Mouse (Mus musculus): ENCODE results near the gene Gm867. TPM values are rescaled to one million over a fixed set of nuclear protein-coding genes. Genes with fewer than 3 reads are reported as not detected.

The Gm867 gene
- polyA plus RNA-seq, 1 experiment from 2014 or later = not detected

- no peak for ATAC-seq
- Histone ChIP-seq H3K27me3 (replicated peaks; ENCODE audit: control insufficient read depth, insufficient read depth, low read length) (peaks cover 10% of the 10 kb centered on the region; the same call in 1 of the 2 replicates), H3K9me3 (ENCODE audit: control insufficient read depth) (no peaks in the 10 kb centered on the region), H3K9ac (ENCODE audit: low read depth, low read length) (no peak within 1 kb of the TSS), H3K4me1 (replicated peaks; ENCODE audit: control insufficient read depth, insufficient read depth, low read length) (no peaks in the 10 kb centered on the region), H3K4me3 (ENCODE audit: low read depth, low read length) (no peak within 1 kb of the TSS), H3K4me2 (replicated peaks; ENCODE audit: low read depth) (peak within 1 kb of the TSS; percentile 43), H3K36me3 (ENCODE audit: control insufficient read depth, insufficient read depth) (no peaks in the 10 kb centered on the region), H3K27ac (ENCODE audit: low read depth, low read length) (no peak within 1 kb of the TSS)
- no peak for TF ChIP-seq CTCF (IDR thresholded peaks at IDR 0.05; ENCODE audit: low read depth)
- 37% methylated on average over 20 of the region's 20 CpGs for WGBS
Measured at GRCm38 (mm10) chr10:75954381-75954811, 13.9 kb upstream of the Gm867 start, which contains the start of gene Gm5134. Gm5134 (plus strand) TSS chr10:75954514.

- no peak for ATAC-seq
Measured at GRCm38 (mm10) chr10:75951424-75952050, 11.1 kb upstream of the Gm867 start.

DNA sequence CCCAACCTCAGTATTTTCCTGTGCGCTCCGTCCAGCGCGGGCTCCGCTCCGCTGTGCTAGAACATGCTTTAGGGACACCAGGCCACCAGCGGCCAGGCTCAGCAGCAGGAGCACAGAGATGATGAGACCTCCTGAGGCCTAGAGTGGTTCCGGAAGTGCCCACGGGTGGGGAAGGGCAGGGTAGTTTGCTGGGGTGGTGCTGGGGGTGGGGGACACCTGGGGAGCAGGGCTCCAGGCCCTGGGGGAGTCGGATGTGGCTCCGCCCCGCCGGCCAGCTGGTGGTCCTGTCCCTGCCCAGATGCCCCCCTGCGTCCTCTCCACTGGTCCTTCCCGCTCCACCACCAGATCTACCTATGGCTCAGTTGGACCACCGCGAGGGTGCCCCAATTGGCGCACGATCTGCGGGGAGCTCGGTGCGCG, 10.3 kb upstream of the Gm867 start:
- Histone ChIP-seq H3K4me1 (replicated peaks; ENCODE audit: control insufficient read depth, insufficient read depth, low read length) (no peaks in the 10 kb centered on the region), H3K27me3 (replicated peaks; ENCODE audit: control insufficient read depth, insufficient read depth, low read length) (peaks cover 10% of the 10 kb centered on the region; the same call in 1 of the 2 replicates), H3K9me3 (ENCODE audit: control insufficient read depth) (no peaks in the 10 kb centered on the region), H3K27ac (ENCODE audit: low read depth, low read length) (no peak overlapping the region), H3K36me3 (ENCODE audit: control insufficient read depth, insufficient read depth) (no peaks in the 10 kb centered on the region), H3K4me2 (replicated peaks; ENCODE audit: low read depth) (peak overlapping the region; percentile 82), H3K9ac (ENCODE audit: low read depth, low read length) (peak overlapping the region; percentile 45; the same call in 1 of the 2 replicates), H3K4me3 (ENCODE audit: low read depth, low read length) (peak overlapping the region; percentile 46)
- peak; percentile 51 for ATAC-seq
- 5% methylated on average over 23 of the region's 23 CpGs for WGBS
- TF ChIP-seq CTCF (IDR thresholded peaks at IDR 0.05; ENCODE audit: low read depth) = no peak

More at GRCm38 (mm10) chr10:75951424-75952050, 11.1 kb upstream of the Gm867 start:
- WGBS = 3% methylated on average over 13 of the region's 13 CpGs
- H3K27me3 ChIP-seq (replicated peaks; ENCODE audit: control insufficient read depth, insufficient read depth, low read length) = peaks cover 10% of the 10 kb centered on the region; the same call in 1 of the 2 replicates
- no peaks in the 10 kb centered on the region for H3K4me1 ChIP-seq (replicated peaks; ENCODE audit: control insufficient read depth, insufficient read depth, low read length)
- TF ChIP-seq CTCF (IDR thresholded peaks at IDR 0.05; ENCODE audit: low read depth) = peak; percentile 78
- H3K36me3 ChIP-seq (ENCODE audit: control insufficient read depth, insufficient read depth) = no peaks in the 10 kb centered on the region
- H3K9me3 ChIP-seq (ENCODE audit: control insufficient read depth) = no peaks in the 10 kb centered on the region
- H3K4me3 ChIP-seq (ENCODE audit: low read depth, low read length) = peak overlapping the region; percentile 46
- H3K9ac ChIP-seq (ENCODE audit: low read depth, low read length) = peak overlapping the region; percentile 45; the same call in 1 of the 2 replicates
- peak overlapping the region; percentile 82 for H3K4me2 ChIP-seq (replicated peaks; ENCODE audit: low read depth)
- H3K27ac ChIP-seq (ENCODE audit: low read depth, low read length) = no peak overlapping the region

GRCm38 (mm10) chr10:75949053-75950045, 8.9 kb upstream of the Gm867 start:
- no peak overlapping the region for H3K4me3 ChIP-seq (ENCODE audit: low read depth, low read length)
- ATAC-seq = no peak
- no peak overlapping the region for H3K9ac ChIP-seq (ENCODE audit: low read depth, low read length)
- no peak for TF ChIP-seq CTCF (IDR thresholded peaks at IDR 0.05; ENCODE audit: low read depth)
- no peak overlapping the region for H3K4me2 ChIP-seq (replicated peaks; ENCODE audit: low read depth)
- no peaks in the 10 kb centered on the region for H3K4me1 ChIP-seq (replicated peaks; ENCODE audit: control insufficient read depth, insufficient read depth, low read length)
- WGBS = 79% methylated on average over 22 of the region's 22 CpGs
- H3K27ac ChIP-seq (ENCODE audit: low read depth, low read length) = no peak overlapping the region
- no peaks in the 10 kb centered on the region for H3K9me3 ChIP-seq (ENCODE audit: control insufficient read depth)
- H3K27me3 ChIP-seq (replicated peaks; ENCODE audit: control insufficient read depth, insufficient read depth, low read length) = peaks cover 10% of the 10 kb centered on the region; the same call in 1 of the 2 replicates
- H3K36me3 ChIP-seq (ENCODE audit: control insufficient read depth, insufficient read depth) = no peaks in the 10 kb centered on the region

DNA sequence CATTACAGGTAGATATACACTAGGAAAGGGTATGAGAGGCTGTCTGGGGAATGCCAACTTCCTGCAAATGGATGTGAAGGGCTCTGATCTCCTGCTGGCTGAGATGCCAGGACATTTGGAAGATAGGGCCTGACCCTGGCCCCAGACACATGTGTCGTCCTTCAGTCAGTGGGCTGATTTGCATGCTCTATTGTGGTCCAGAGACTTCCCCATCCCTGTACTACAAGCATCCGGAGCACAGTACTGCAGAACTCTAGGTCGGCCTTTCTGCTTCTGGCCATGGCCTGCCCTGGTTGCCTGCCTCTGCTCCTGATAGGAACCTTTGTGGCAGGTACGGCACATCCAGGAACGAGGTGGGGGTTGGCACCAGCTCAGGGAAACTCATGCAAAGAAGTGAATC, 7.6 kb upstream of the Gm867 start:
- ATAC-seq = no peak
- Histone ChIP-seq H3K36me3 (ENCODE audit: control insufficient read depth, insufficient read depth) (no peaks in the 10 kb centered on the region), H3K27me3 (replicated peaks; ENCODE audit: control insufficient read depth, insufficient read depth, low read length) (peaks cover 10% of the 10 kb centered on the region; the same call in 1 of the 2 replicates), H3K27ac (ENCODE audit: low read depth, low read length) (no peak overlapping the region), H3K9ac (ENCODE audit: low read depth, low read length) (no peak overlapping the region), H3K4me2 (replicated peaks; ENCODE audit: low read depth) (no peak overlapping the region), H3K4me3 (ENCODE audit: low read depth, low read length) (no peak overlapping the region), H3K4me1 (replicated peaks; ENCODE audit: control insufficient read depth, insufficient read depth, low read length) (no peaks in the 10 kb centered on the region), H3K9me3 (ENCODE audit: control insufficient read depth) (no peaks in the 10 kb centered on the region)
- 84% methylated on average over 5 of the region's 5 CpGs for WGBS
- TF ChIP-seq CTCF (IDR thresholded peaks at IDR 0.05; ENCODE audit: low read depth) = no peak

- no peak for ATAC-seq
- Histone ChIP-seq H3K9me3 (ENCODE audit: control insufficient read depth) (no peaks in the 10 kb centered on the region), H3K27ac (ENCODE audit: low read depth, low read length) (no peak overlapping the region), H3K36me3 (ENCODE audit: control insufficient read depth, insufficient read depth) (no peaks in the 10 kb centered on the region), H3K27me3 (replicated peaks; ENCODE audit: control insufficient read depth, insufficient read depth, low read length) (peaks cover 4% of the 10 kb centered on the region; the same call in 1 of the 2 replicates), H3K4me3 (ENCODE audit: low read depth, low read length) (no peak overlapping the region), H3K4me2 (replicated peaks; ENCODE audit: low read depth) (no peak overlapping the region), H3K9ac (ENCODE audit: low read depth, low read length) (no peak overlapping the region), H3K4me1 (replicated peaks; ENCODE audit: control insufficient read depth, insufficient read depth, low read length) (no peaks in the 10 kb centered on the region)
- 65% methylated on average over 7 of the region's 7 CpGs for WGBS
- TF ChIP-seq CTCF (IDR thresholded peaks at IDR 0.05; ENCODE audit: low read depth) = no peak
Measured at GRCm38 (mm10) chr10:75945896-75946295, 5.4 kb upstream of the Gm867 start.

All from intestine, postnatal 0 days (tissue).